In the genomic region with DNA sequence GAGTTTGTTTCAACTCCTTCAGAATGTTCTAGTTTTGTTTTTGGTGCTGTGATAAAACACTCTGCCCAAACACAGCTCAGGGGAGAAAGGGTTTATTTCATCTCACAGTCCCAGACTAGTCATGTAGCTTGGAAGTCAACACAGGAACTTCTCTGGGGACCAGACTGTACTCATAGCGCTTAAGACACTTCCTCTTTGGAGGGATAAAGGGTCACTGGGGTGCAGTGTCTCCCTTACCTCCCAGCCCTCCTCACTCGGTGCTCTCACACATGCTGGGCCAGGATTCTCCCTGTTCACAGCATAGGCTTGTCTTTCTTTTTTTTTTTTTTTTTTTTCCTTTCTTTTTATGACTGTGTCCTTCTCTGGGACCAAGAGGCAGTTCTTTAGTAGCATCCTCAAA, we compare ENCODE assay signal across 21 mouse cellular contexts.
"Had no signal": no experiment of that assay in that cellular context is flagged by ENCODE, and none has a peak within 500 bp of the region (broad histone marks: within the 10 kb centered on the region; RNA-seq: fewer than 3 reads in every experiment).

No protein-coding gene starts in this region.

- ATAC-seq: forebrain, embryonic 13.5 days; forebrain, embryonic 14.5 days; forebrain, embryonic 15.5 days; forebrain, embryonic 16.5 days; forebrain, postnatal 0 days had no signal

- DNase-seq: cerebellum, adult 2 months; cerebellum, adult 8-10 months; cerebellum, adult 9-10 months; cerebellum, adult 9-11 months; cerebellum, postnatal 10 days; cerebellum, postnatal 14 days; cerebellum, postnatal 25 days; cerebellum, postnatal 36 days; embryo, embryonic 11 days; forebrain, postnatal 0 days; gastrocnemius, adult 2 months; gastrocnemius, postnatal 10 days; gastrocnemius, postnatal 14 days; gastrocnemius, postnatal 25 days; gastrocnemius, postnatal 36 days; heart, adult 18-20 months; heart, adult 2 months had no signal
